Comparison of ENCODE assay signal across 19 mouse cellular contexts in genomic region chr7:136016918-136017317, GRCm38 (mm10).
DNase-seq lines count a peak whose midpoint lies in the region; ATAC-seq lines count a peak whose summit lies in the region.
"Had no signal": no experiment of that assay in that cellular context is flagged by ENCODE, and none has a peak within 500 bp of the region (broad histone marks: within the 10 kb centered on the region; RNA-seq: fewer than 3 reads in every experiment).

No protein-coding gene starts in this region.

- no peak overlapping the region for H3K27ac ChIP-seq in liver, embryonic 11.5 days (ENCODE audit: low read depth, low read length)
- H3K27ac ChIP-seq: forebrain, embryonic 12.5 days; midbrain, embryonic 12.5 days; neural tube, embryonic 15.5 days had no signal

- no peaks in the 10 kb centered on the region for H3K9me3 ChIP-seq in liver, embryonic 11.5 days (ENCODE audit: control insufficient read depth, low read length)
- H3K9me3 ChIP-seq: forebrain, embryonic 12.5 days; midbrain, embryonic 12.5 days; neural tube, embryonic 15.5 days had no signal

- intact Hi-C loops in gastrocnemius, postnatal 14 days (cut with DNase I; ENCODE audit: low total_unique reads), result no loop called here
- intact Hi-C loops in gastrocnemius, postnatal 36 days (cut with DNase I), result no loop called here
- intact Hi-C loops in left cerebral cortex, postnatal 4 days (cut with DNase I), result no loop called here
- intact Hi-C loops in left cerebral cortex, postnatal 25 days (cut with DNase I), result no loop called here
- intact Hi-C loops in heart, postnatal 14 days (cut with DNase I), result no loop called here

- 72% methylated on average over 8 of the region's 8 CpGs for WGBS in liver, embryonic 11.5 days

- H3K27me3 ChIP-seq in liver, embryonic 11.5 days (replicated peaks; ENCODE audit: control insufficient read depth, insufficient read depth, low read length), result no peaks in the 10 kb centered on the region
- H3K27me3 ChIP-seq: forebrain, embryonic 12.5 days; midbrain, embryonic 12.5 days; neural tube, embryonic 15.5 days had no signal

- H3K4me2 ChIP-seq in liver, embryonic 11.5 days, result no peak overlapping the region
- H3K4me2 ChIP-seq: forebrain, embryonic 12.5 days; lung, embryonic 14.5 days; midbrain, embryonic 12.5 days; neural tube, embryonic 15.5 days had no signal

- H3K4me3 ChIP-seq in liver, embryonic 11.5 days (ENCODE audit: low read depth, low read length), result no peak overlapping the region
- H3K4me3 ChIP-seq: forebrain, embryonic 12.5 days; midbrain, embryonic 12.5 days; neural tube, embryonic 15.5 days had no signal

- H3K9ac ChIP-seq in liver, embryonic 11.5 days (ENCODE audit: low read depth, low read length), result no peak overlapping the region
- H3K9ac ChIP-seq: forebrain, embryonic 12.5 days; lung, embryonic 14.5 days; midbrain, embryonic 12.5 days; neural tube, embryonic 15.5 days had no signal

- DNase-seq in gastrocnemius, postnatal 14 days, result peak; percentile 11
- no peak for DNase-seq in gastrocnemius, postnatal 36 days
- DNase-seq in left cerebral cortex, postnatal 4 days, result peak; percentile 47
- DNase-seq in left cerebral cortex, postnatal 25 days (ENCODE audit: low spot score in 2 of 2), result no peak
- DNase-seq in heart, postnatal 14 days, result peak; percentile 64 to 74
- no peak for DNase-seq in lung, adult 18-20 months
- DNase-seq in adrenal gland, adult (ENCODE audit: inconsistent age in 2 of 2, low spot score in 1 of 2), result no peak
- DNase-seq in liver, embryonic 11.5 days (ENCODE audit: low spot score), result no peak
- DNase-seq: adrenal gland, adult 2 months; cerebellum, postnatal 25 days; kidney, adult 8-10 months; kidney, postnatal 4 days; liver; lung, embryonic 14.5 days; lung, postnatal 4 days; thymus, adult 18-20 months had no signal

- H3K36me3 ChIP-seq in liver, embryonic 11.5 days (ENCODE audit: control insufficient read depth, insufficient read depth, low read length), result no peaks in the 10 kb centered on the region
- H3K36me3 ChIP-seq: forebrain, embryonic 12.5 days; midbrain, embryonic 12.5 days; neural tube, embryonic 15.5 days had no signal

- no peak for ATAC-seq in liver, embryonic 11.5 days (replicated peaks; ENCODE audit: low FRiP score)

- no peaks in the 10 kb centered on the region for H3K4me1 ChIP-seq in liver, embryonic 11.5 days (replicated peaks; ENCODE audit: control insufficient read depth, insufficient read depth, low read length)
- H3K4me1 ChIP-seq: midbrain, embryonic 12.5 days had no signal

Comparison
In these comparisons a context has a peak if more than half of its experiments do, and no peak if none do; other contexts are left out.
1. DNase-seq: peak in gastrocnemius, postnatal 14 days (single experiment), left cerebral cortex, postnatal 4 days (single experiment) and heart, postnatal 14 days (2 of 2); none in gastrocnemius, postnatal 36 days (0 of 2), left cerebral cortex, postnatal 25 days (0 of 2), lung, adult 18-20 months (0 of 2), adrenal gland, adult (0 of 2) and liver, embryonic 11.5 days (single experiment).